Mouse (Mus musculus) kidney, adult 2 months (tissue): ENCODE measurements around the gene Tmem196. TPM values are rescaled to one million over a fixed set of nuclear protein-coding genes. Genes with fewer than 3 reads are reported as not detected.

ENCODE experiments used
- DNase-seq: peaks from one replicate; pipeline ENCODE4 v3.0.0; 2021
- H3K27ac ChIP-seq: fragments of 200-500 bp; 2 replicates; pipeline ENCODE4 v1.5.1; 2012; ENCODE audit warnings: low read depth, low read length, control low read depth, inconsistent platforms; ENCODE audit not compliant: insufficient read depth
- H3K27me3 ChIP-seq: fragments of 200-500 bp; replicated peaks from 2 replicates; pipeline ENCODE4 v1.6.1; 2012; ENCODE audit warnings: mild to moderate bottlenecking, moderate library complexity, low read length, inconsistent platforms; ENCODE audit not compliant: control insufficient read depth, insufficient read depth
- H3K36me3 ChIP-seq: fragments of 200-500 bp; 2 replicates; pipeline ENCODE4 v1.6.1; 2012; ENCODE audit warnings: mild to moderate bottlenecking, moderate library complexity, low read length, inconsistent platforms; ENCODE audit not compliant: control insufficient read depth, insufficient read depth
- H3K4me1 ChIP-seq: fragments of 200-500 bp; 2 replicates; pipeline ENCODE4 v1.6.1; 2011; ENCODE audit warnings: low read length; ENCODE audit not compliant: control insufficient read depth, insufficient read depth
- H3K4me3 ChIP-seq: fragments of 200-500 bp; 2 replicates; pipeline ENCODE4 v1.5.1; 2011; ENCODE audit warnings: mild to moderate bottlenecking, low read depth, low read length, control low read depth; ENCODE audit not compliant: insufficient read depth
- CTCF ChIP-seq: fragments of 200-500 bp; conservative IDR thresholded peaks from 2 replicates; pipeline ENCODE4 v1.5.1; 2011; ENCODE audit warnings: low read depth, mild to moderate bottlenecking, control low read depth, low read length, moderate library complexity, mixed read lengths; ENCODE audit not compliant: insufficient read depth, insufficient read length
- POLR2A ChIP-seq: fragments of 200-500 bp; IDR thresholded peaks from one replicate; pipeline ENCODE4 v1.6.1; 2011; ENCODE audit warnings: low read depth, low read length, control low read depth
- WGBS: fragments of 180-500 bp; shearing (Covaris S2); methylation state at CpG from one replicate; pipeline ENCODE4 v1.1.7; 2018; 5-methylcytosine and 5-hydroxymethylcytosine counted together
- polyA plus RNA-seq: library from polyadenylated mRNA; depleted of rRNA; stranded (reverse); fragments of >200 nt; gene quantifications from 2 replicates; pipeline ENCODE4 v1.2.3, GENCODE M21; 2012; rRNA removed

Tmem196 gene
- not detected in 2 replicates for polyA plus RNA-seq

DNA sequence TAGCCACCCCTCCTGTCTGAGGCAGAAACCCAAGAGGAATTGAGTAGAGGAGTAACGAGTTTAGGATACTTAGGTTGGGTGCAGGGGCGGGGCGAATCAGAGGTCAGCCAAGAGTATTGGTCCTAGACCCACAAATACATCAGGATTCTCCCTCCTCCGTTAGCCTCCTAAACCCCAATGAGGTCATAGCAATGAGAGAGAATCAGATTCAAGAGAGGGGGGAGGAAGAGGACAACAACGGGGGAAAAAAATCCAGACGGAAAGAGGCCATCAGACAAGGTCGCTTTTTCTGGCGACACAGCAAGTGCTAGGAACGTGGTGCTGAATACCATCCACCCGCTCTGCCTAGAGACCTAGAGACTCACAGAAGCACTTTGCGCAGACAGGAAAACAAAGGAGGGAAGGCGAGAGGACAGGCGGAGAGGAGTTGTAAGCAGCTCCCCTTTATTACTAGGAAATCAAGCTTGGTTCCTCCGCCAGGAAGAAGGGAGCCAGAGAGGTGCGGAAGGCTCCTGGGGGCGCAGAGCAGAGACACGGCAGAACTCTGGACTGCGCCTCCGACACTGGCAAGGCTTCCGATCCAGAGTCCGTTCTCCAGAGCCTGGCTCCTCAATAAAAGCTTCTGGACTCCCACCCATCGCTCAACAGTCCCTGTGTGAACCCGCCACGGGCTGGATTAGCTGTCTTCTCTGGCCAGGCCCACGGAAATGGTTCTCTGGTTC is at the start of gene Tmem196:
TSS of gene Tmem196 (plus strand) at position 234 of the 722 bp plus-strand sequence.
- Histone ChIP-seq H3K27ac (no peak within 1 kb of the TSS), H3K4me3 (no peak within 1 kb of the TSS), H3K4me1 (no peaks in the 10 kb centered on the region), H3K27me3 (no peaks in the 10 kb centered on the region), H3K36me3 (no peaks in the 10 kb centered on the region)
- WGBS, result 3% methylated on average over 25 of the region's 25 CpGs
- DNase-seq, result no peak
- TF ChIP-seq POLR2A (no peak), CTCF (no peak)

DNA sequence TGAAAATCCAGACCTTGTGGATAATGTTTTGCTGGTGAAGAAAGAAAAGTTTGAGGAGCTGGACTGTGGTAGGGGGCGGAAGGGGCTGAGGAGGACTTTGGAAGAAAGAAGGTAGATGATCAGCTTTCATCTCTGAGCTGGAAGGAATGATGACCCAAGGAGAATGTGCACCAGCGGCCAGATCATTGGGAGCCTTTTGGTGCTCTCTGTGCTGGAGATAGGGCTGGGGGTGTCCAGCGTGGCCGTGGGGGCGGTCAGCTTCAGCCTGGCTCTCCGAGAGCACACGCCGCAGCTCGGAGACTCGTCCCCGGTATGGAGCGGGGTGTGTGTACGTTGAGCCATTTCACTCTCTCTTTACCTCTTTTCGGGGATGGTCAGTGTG is 680 bp downstream of the Tmem196 start:
- 3% methylated on average over 14 of the region's 14 CpGs for WGBS
- H3K4me3 ChIP-seq, result no peak overlapping the region
- H3K27ac ChIP-seq, result no peak overlapping the region
- H3K27me3 ChIP-seq, result no peaks in the 10 kb centered on the region
- H3K36me3 ChIP-seq, result no peaks in the 10 kb centered on the region
- TF ChIP-seq CTCF (no peak), POLR2A (no peak)
- no peak for DNase-seq
- no peaks in the 10 kb centered on the region for H3K4me1 ChIP-seq

DNA sequence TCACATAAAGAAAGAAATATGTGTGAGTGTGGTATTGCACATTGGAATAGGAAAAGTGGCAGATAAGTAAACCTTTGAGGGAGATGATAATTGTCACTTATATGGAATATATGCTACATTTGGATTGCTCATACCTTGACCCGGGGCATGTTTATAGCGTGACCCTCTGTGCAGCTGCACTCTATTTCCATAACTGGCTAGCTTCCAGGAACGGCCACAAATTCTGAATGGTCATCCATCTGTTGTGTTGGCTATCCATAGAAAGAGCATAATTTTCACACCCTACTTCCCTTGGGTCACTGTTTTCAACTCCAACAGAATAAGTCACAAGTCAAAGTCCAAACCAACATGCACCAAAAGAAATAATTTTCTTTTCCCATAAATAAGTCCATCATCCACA is 11.4 kb downstream of the Tmem196 start:
- Histone ChIP-seq H3K4me3 (no peak overlapping the region), H3K4me1 (no peaks in the 10 kb centered on the region), H3K36me3 (no peaks in the 10 kb centered on the region), H3K27me3 (no peaks in the 10 kb centered on the region), H3K27ac (no peak overlapping the region)
- WGBS, result 69% methylated on average over 3 of the region's 3 CpGs
- TF ChIP-seq CTCF (no peak), POLR2A (no peak)
- no peak for DNase-seq

DNA sequence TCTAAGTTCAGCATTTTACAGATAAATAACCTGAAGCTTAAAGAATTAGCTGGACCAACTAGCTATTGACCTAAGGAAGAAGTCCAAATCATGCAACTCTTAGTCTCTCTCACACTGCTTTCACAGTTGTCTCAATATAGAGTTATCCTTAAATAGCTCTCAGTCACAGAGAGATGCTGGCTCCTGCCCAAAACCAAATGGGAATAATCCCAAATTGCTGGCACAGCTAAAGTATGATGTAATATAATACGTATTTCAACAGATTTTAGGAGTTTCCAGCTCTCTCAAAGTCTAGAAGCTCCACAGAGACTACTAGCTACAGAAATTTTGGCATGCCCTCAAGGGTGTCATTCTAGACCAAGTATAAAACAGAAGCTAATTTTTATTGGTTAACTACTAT is 15.1 kb downstream of the Tmem196 start:
- WGBS, result 51% methylated on average over 1 of the region's 1 CpGs
- Histone ChIP-seq H3K36me3 (no peaks in the 10 kb centered on the region), H3K27me3 (no peaks in the 10 kb centered on the region), H3K27ac (no peak overlapping the region), H3K4me3 (no peak overlapping the region), H3K4me1 (no peaks in the 10 kb centered on the region)
- DNase-seq, result peak; percentile 3
- TF ChIP-seq CTCF (no peak), POLR2A (no peak)

DNA sequence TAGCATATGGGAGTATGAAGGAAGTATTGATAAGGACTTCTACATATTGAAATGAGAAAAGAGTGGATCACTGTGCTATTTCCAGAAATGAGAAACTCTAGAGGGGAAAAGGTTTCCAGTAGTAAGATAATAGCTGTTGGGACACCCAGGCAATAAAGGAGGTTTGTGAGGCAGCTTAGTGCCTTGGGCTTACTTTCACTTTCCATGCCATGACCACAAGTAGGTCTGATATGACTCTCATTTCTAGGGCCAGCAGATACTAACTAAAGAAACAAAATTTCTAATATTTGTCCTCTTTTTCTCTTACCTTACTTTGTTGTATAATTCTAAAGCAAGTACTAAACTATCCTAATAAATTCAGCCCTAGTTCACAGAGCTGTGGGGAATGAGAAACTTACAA is 19.8 kb downstream of the Tmem196 start:
- H3K27ac ChIP-seq, result no peak overlapping the region
- DNase-seq, result no peak
- TF ChIP-seq CTCF (no peak), POLR2A (no peak)
- no peak overlapping the region for H3K4me3 ChIP-seq
- no peaks in the 10 kb centered on the region for H3K4me1 ChIP-seq
- H3K36me3 ChIP-seq, result no peaks in the 10 kb centered on the region
- no peaks in the 10 kb centered on the region for H3K27me3 ChIP-seq

DNA sequence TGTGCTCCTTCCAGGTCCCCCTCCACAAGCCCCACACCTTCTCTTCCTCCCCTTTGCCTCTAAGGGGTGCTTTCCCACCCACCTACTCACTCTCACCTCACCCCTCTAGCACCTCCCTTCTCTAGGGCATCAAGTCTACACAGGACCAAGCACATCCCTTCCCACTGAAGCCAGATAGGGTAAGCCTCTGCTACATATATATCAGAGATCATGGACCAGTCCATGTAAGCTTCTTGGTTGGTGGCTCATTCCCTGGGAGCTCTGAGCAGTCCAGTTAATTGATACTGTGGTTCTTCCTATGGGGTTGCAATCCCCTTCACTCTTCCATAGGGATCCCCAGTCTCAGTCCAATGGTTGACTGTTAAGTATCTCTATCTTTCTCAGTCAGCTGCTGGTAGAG is 24.4 kb downstream of the Tmem196 start:
- H3K27ac ChIP-seq, result no peak overlapping the region
- H3K27me3 ChIP-seq, result no peaks in the 10 kb centered on the region
- no peaks in the 10 kb centered on the region for H3K36me3 ChIP-seq
- no peaks in the 10 kb centered on the region for H3K4me1 ChIP-seq
- no peak overlapping the region for H3K4me3 ChIP-seq
- no peak for DNase-seq
- no peak for TF ChIP-seq POLR2A
- TF ChIP-seq CTCF, result no peak

DNA sequence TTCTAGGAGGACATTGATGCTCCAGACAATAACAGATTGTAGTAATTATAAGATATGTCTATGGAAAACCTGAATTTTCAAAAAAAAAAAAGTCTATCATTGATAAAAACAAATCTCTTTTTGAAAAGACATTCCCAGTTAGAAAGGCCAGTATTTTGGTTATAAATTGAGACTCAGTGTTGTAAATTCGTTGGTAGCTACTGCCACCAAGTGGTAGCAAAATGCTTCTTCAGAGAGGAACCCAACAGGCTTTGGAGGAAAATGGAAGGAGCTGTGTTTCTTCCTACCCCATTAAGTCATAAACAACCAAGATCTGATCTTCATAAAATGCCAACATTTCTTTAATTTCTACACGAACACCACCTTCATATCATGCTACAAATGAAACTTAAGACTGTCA is 36.1 kb downstream of the Tmem196 start:
- WGBS, result 0% methylated on average over 2 of the region's 2 CpGs
- H3K27ac ChIP-seq, result no peak overlapping the region
- H3K27me3 ChIP-seq, result no peaks in the 10 kb centered on the region
- H3K36me3 ChIP-seq, result no peaks in the 10 kb centered on the region
- H3K4me1 ChIP-seq, result no peaks in the 10 kb centered on the region
- peak; percentile 43 for DNase-seq
- TF ChIP-seq POLR2A (no peak), CTCF (no peak)
- H3K4me3 ChIP-seq, result no peak overlapping the region

DNA sequence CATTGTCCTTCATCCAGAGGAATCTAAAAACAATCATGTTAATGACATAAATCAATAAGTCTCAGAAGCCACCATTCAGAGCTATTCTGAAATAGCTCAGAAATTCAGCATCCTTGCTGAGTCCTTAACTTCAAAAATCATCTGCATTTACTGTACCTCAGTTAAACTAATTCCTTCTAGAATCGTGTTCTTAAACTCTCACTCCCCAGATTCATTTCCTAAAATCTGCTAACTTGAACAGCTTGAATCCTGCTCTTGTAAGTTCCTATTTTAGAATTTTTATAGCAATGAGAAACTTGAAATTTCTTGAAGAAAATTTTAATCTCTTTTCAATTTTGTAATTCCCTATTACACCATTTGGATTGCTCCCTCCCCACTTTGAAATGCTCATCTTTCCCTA is 52.6 kb downstream of the Tmem196 start:
- TF ChIP-seq POLR2A (no peak), CTCF (no peak)

More for the DNA sequence above, 52.6 kb downstream of the Tmem196 start:
- Histone ChIP-seq H3K36me3 (no peaks in the 10 kb centered on the region), H3K27me3 (no peaks in the 10 kb centered on the region), H3K27ac (no peak overlapping the region), H3K4me1 (no peaks in the 10 kb centered on the region), H3K4me3 (no peak overlapping the region)
- no peak for DNase-seq
- 71% methylated on average over 1 of the region's 1 CpGs for WGBS
